Mouse (Mus musculus) ovary, postnatal 14 days (tissue): ENCODE measurements around the gene Ube2u.
"Not testable (repeated sequence)": the region's sequence is repeated elsewhere in the genome, so short reads cannot be mapped to it uniquely, and the experiment has no call there.

Experiments
- DNase-seq: peaks from one replicate; pipeline ENCODE4 v3.0.0; 2022; ENCODE audit warnings: low spot score

Ube2u gene

GRCm38 (mm10) chr4:100478592-100479321, at the start of gene Ube2u:
Gene Ube2u (plus strand): TSS chr4:100478849.
- DNase-seq, result peak; percentile 21

GRCm38 (mm10) chr4:100429371-100429900, 49.2 kb upstream of the Ube2u start:
- no peak for DNase-seq

GRCm38 (mm10) chr4:100435281-100436168, 43.1 kb upstream of the Ube2u start:
- DNase-seq, result no peak

- DNase-seq, result no peak
Measured at GRCm38 (mm10) chr4:100436169-100436547, 42.5 kb upstream of the Ube2u start.

GRCm38 (mm10) chr4:100446897-100447296, 31.8 kb upstream of the Ube2u start:
- no peak for DNase-seq

GRCm38 (mm10) chr4:100462493-100463120, 16.0 kb upstream of the Ube2u start:
- no peak for DNase-seq

- no peak for DNase-seq
Measured at GRCm38 (mm10) chr4:100488447-100488846, 9.8 kb downstream of the Ube2u start.

GRCm38 (mm10) chr4:100495176-100495575, 16.5 kb downstream of the Ube2u start:
- DNase-seq, result no peak

- DNase-seq, result no peak
Measured at GRCm38 (mm10) chr4:100496521-100496920, 17.9 kb downstream of the Ube2u start.

GRCm38 (mm10) chr4:100498192-100498591, 19.5 kb downstream of the Ube2u start:
- DNase-seq, result no peak

- not testable (repeated sequence) for DNase-seq
Measured at GRCm38 (mm10) chr4:100499037-100499601, 20.5 kb downstream of the Ube2u start.

- DNase-seq, result no peak
Measured at GRCm38 (mm10) chr4:100503337-100503736, 24.7 kb downstream of the Ube2u start.

- no peak for DNase-seq
Measured at GRCm38 (mm10) chr4:100517646-100518045, 39.0 kb downstream of the Ube2u start.

GRCm38 (mm10) chr4:100522534-100522933, 43.9 kb downstream of the Ube2u start:
- no peak for DNase-seq

- no peak for DNase-seq
Measured at GRCm38 (mm10) chr4:100524741-100525140, 46.1 kb downstream of the Ube2u start.

GRCm38 (mm10) chr4:100526296-100526695, 47.6 kb downstream of the Ube2u start:
- DNase-seq, result no peak

- DNase-seq, result no peak
Measured at GRCm38 (mm10) chr4:100527086-100527485, 48.4 kb downstream of the Ube2u start.

GRCm38 (mm10) chr4:100527554-100528001, 48.9 kb downstream of the Ube2u start:
- DNase-seq, result no peak

- DNase-seq, result no peak
Measured at GRCm38 (mm10) chr4:100533607-100534006, 55.0 kb downstream of the Ube2u start.

- DNase-seq, result no peak
Measured at GRCm38 (mm10) chr4:100534946-100535345, 56.3 kb downstream of the Ube2u start.

GRCm38 (mm10) chr4:100537898-100538297, 59.2 kb downstream of the Ube2u start:
- peak; percentile 38 for DNase-seq

- no peak for DNase-seq
Measured at GRCm38 (mm10) chr4:100539483-100539882, 60.8 kb downstream of the Ube2u start.
